Mouse (Mus musculus) forebrain, postnatal 0 days (tissue): ENCODE measurements around the gene Cxcr2. TPM values are rescaled to one million over a fixed set of nuclear protein-coding genes. Genes with fewer than 3 reads are reported as not detected.

Source experiments
- ATAC-seq: fragments of 200-750 bp; cut with Nextera tagmentation; 2 replicates; pipeline ENCODE4 v1.8.0; 2017; ENCODE audit warnings: mild to moderate bottlenecking, moderate library complexity
- DNase-seq: peaks from one replicate; pipeline ENCODE4 v3.0.0-alpha.2; 2015
- H3K27ac ChIP-seq: fragments of 300-500 bp; sonication (generic); 2 replicates; pipeline ENCODE4 v1.5.1; 2014; ENCODE audit warnings: low read depth, mild to moderate bottlenecking, antibody characterized with exemption, low read length, moderate library complexity, mixed read lengths
- H3K27me3 ChIP-seq: fragments of 300-500 bp; sonication (generic); 2 replicates; pipeline ENCODE4 v1.6.1; 2014; ENCODE audit warnings: mild to moderate bottlenecking, low read length, mixed read lengths; ENCODE audit not compliant: insufficient read depth
- H3K36me3 ChIP-seq: fragments of 300-500 bp; sonication (generic); 2 replicates; pipeline ENCODE4 v1.6.1; 2014; ENCODE audit warnings: mild to moderate bottlenecking, moderate library complexity; ENCODE audit not compliant: insufficient read depth
- H3K4me1 ChIP-seq: fragments of 300-500 bp; sonication (generic); 2 replicates; pipeline ENCODE4 v1.6.1; 2014; ENCODE audit warnings: antibody characterized with exemption; ENCODE audit not compliant: insufficient read depth
- H3K4me2 ChIP-seq: fragments of 300-500 bp; sonication (generic); 2 replicates; pipeline ENCODE4 v1.6.1; 2014; ENCODE audit warnings: low read depth, mild to moderate bottlenecking, moderate library complexity
- H3K4me3 ChIP-seq: fragments of 300-500 bp; sonication (generic); 2 replicates; pipeline ENCODE4 v1.5.1; 2014; ENCODE audit warnings: low read depth, low read length, mixed read lengths
- H3K9ac ChIP-seq: fragments of 300-500 bp; sonication (generic); 2 replicates; pipeline ENCODE4 v1.6.1; 2014; ENCODE audit warnings: mild to moderate bottlenecking
- H3K9me3 ChIP-seq: fragments of 300-500 bp; sonication (generic); 2 replicates; pipeline ENCODE4 v1.6.1; 2016; ENCODE audit warnings: low read length
- CTCF ChIP-seq: sonication (generic); IDR thresholded peaks from 2 replicates; pipeline ENCODE4 v1.5.1; 2016; ENCODE audit warnings: antibody characterized with exemption, control low read depth, low read depth
- WGBS: fragments of 180-500 bp; shearing (Covaris S2); extraction: QIAGEN DNeasy Blood & Tissue Kit; methylation state at CpG from one replicate; pipeline ENCODE4 v1.1.7; 2014; 5-methylcytosine and 5-hydroxymethylcytosine counted together
- polyA plus RNA-seq: library from polyadenylated mRNA; unstranded; fragments of >200 nt; fragmentation: Nextera tagmentation; extraction: Ambion mirVana; gene quantifications from 2 replicates; pipeline ENCODE4 v1.2.1, GENCODE M21; 2015
- total RNA-seq: library from RNA; depleted of rRNA; stranded (reverse); fragments of >200 nt; gene quantifications from 2 replicates; pipeline ENCODE4 v1.2.3, GENCODE M21; 2014

The Cxcr2 gene
- total and polyA plus RNA-seq, 2 experiments from 2014 or later, result 0.05 to 0.48 TPM

DNA sequence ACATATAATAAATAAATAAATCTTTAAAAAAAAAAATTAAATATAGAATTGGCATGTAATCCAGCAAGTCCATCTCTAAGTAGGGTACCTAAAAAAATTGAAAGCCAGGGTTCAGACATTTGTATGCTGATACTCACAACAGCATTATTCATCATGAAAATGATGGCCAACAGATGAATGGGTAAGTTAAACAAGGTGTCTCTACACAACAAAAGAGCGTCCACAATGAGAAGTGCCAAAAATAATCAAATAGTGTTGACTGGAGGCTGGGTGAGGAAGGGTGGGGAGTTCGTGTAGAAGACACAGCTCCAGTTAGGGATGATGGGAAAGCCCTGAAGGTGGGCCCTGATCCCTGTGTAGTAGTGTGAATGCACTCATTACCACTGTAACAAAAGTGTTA lies 6.2 kb downstream of the Cxcr2 start:
- no peak overlapping the region for H3K4me3 ChIP-seq
- H3K27ac ChIP-seq, result no peak overlapping the region
- no peaks in the 10 kb centered on the region for H3K27me3 ChIP-seq
- WGBS, result 67% methylated on average over 2 of the region's 2 CpGs
- H3K9me3 ChIP-seq, result no peaks in the 10 kb centered on the region
- ATAC-seq (no peak), DNase-seq (no peak)
- H3K9ac ChIP-seq, result no peak overlapping the region
- no peak for TF ChIP-seq CTCF
- no peaks in the 10 kb centered on the region for H3K36me3 ChIP-seq
- no peak overlapping the region for H3K4me2 ChIP-seq
- H3K4me1 ChIP-seq, result no peaks in the 10 kb centered on the region

GRCm38 (mm10) chr1:74167136-74167535 lies 13.3 kb downstream of the Cxcr2 start:
- H3K4me3 ChIP-seq, result no peak overlapping the region
- no peaks in the 10 kb centered on the region for H3K27me3 ChIP-seq
- H3K27ac ChIP-seq, result no peak overlapping the region
- no peaks in the 10 kb centered on the region for H3K36me3 ChIP-seq
- no peak overlapping the region for H3K9ac ChIP-seq
- DNase-seq (no peak), ATAC-seq (no peak)
- no peaks in the 10 kb centered on the region for H3K9me3 ChIP-seq
- WGBS, result 82% methylated on average over 5 of the region's 5 CpGs
- TF ChIP-seq CTCF, result no peak
- H3K4me2 ChIP-seq, result no peak overlapping the region
- no peaks in the 10 kb centered on the region for H3K4me1 ChIP-seq

DNA sequence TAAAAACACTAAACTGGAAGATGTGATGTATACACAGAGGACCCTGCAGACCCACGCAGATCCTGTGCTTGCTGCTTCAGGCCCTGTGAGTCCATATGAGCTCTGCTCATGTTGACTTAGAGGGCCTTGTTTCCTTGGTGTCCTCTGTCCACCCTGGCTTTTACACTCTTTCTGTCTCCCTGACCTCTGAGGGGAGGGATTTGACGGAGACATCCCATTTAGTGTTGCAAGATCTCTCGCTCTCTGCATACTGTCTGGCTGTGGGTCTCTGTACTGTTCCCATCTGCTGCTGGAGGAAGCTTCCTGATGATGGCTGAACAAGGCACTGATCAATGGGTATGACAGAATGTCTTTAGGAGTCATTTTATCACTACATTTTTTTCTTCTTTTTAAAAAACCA lies 15.9 kb downstream of the Cxcr2 start:
- no peak for TF ChIP-seq CTCF
- H3K27ac ChIP-seq, result no peak overlapping the region
- DNase-seq (no peak), ATAC-seq (no peak)
- H3K9me3 ChIP-seq, result no peaks in the 10 kb centered on the region
- no peak overlapping the region for H3K4me2 ChIP-seq
- no peaks in the 10 kb centered on the region for H3K36me3 ChIP-seq
- no peak overlapping the region for H3K9ac ChIP-seq
- no peak overlapping the region for H3K4me3 ChIP-seq
- 92% methylated on average over 3 of the region's 3 CpGs for WGBS
- no peaks in the 10 kb centered on the region for H3K4me1 ChIP-seq
- H3K27me3 ChIP-seq, result no peaks in the 10 kb centered on the region

GRCm38 (mm10) chr1:74172722-74173121 lies 18.9 kb downstream of the Cxcr2 start:
- Histone ChIP-seq H3K4me3 (no peak overlapping the region), H3K27ac (no peak overlapping the region), H3K4me1 (no peaks in the 10 kb centered on the region), H3K36me3 (no peaks in the 10 kb centered on the region), H3K4me2 (no peak overlapping the region), H3K9ac (no peak overlapping the region), H3K9me3 (no peaks in the 10 kb centered on the region), H3K27me3 (no peaks in the 10 kb centered on the region)
- WGBS, result 84% methylated on average over 3 of the region's 3 CpGs
- DNase-seq (no peak), ATAC-seq (no peak)
- no peak for TF ChIP-seq CTCF

DNA sequence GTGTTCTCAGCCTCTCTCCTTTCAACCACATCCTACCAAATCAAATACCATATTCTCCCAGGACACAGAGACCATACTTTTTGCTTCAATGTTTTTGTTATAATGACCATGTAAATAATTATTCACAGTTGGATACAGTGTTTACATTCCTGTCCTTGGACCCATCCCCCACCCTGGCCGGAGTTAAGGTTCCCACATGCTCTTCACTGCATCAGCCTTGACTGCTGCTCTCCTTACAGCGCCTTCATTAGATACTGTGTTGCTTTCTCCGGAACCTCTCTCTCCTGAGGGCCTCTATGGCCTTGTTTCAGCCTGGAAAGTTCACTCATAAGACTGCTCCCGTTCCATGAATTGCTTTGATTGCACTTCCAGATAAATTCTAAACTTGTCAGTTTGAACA lies 21.9 kb downstream of the Cxcr2 start:
- ATAC-seq, result no peak
- no peaks in the 10 kb centered on the region for H3K36me3 ChIP-seq
- no peak for DNase-seq
- H3K9ac ChIP-seq, result no peak overlapping the region
- no peaks in the 10 kb centered on the region for H3K27me3 ChIP-seq
- H3K4me3 ChIP-seq, result no peak overlapping the region
- no peak for TF ChIP-seq CTCF
- no peaks in the 10 kb centered on the region for H3K4me1 ChIP-seq
- no peak overlapping the region for H3K27ac ChIP-seq
- H3K4me2 ChIP-seq, result no peak overlapping the region
- no peaks in the 10 kb centered on the region for H3K9me3 ChIP-seq
- WGBS, result 89% methylated on average over 4 of the region's 4 CpGs

- no peak for TF ChIP-seq CTCF
- DNase-seq (no peak), ATAC-seq (no peak)
- Histone ChIP-seq H3K36me3 (no peaks in the 10 kb centered on the region), H3K9me3 (no peaks in the 10 kb centered on the region), H3K4me1 (no peaks in the 10 kb centered on the region), H3K9ac (no peak overlapping the region), H3K27ac (no peak overlapping the region), H3K4me2 (no peak overlapping the region), H3K27me3 (no peaks in the 10 kb centered on the region), H3K4me3 (no peak overlapping the region)
- 90% methylated on average over 3 of the region's 3 CpGs for WGBS
These were observed 24.8 kb downstream of the Cxcr2 start for GRCm38 (mm10) chr1:74178618-74179017.

- H3K36me3 ChIP-seq, result no peaks in the 10 kb centered on the region
- DNase-seq (no peak), ATAC-seq (no peak)
- no peak overlapping the region for H3K4me3 ChIP-seq
- H3K27ac ChIP-seq, result no peak overlapping the region
- WGBS, result 64% methylated on average over 9 of the region's 9 CpGs
- H3K9ac ChIP-seq, result no peak overlapping the region
- H3K4me2 ChIP-seq, result no peak overlapping the region
- no peak for TF ChIP-seq CTCF
- H3K9me3 ChIP-seq, result no peaks in the 10 kb centered on the region
- H3K27me3 ChIP-seq, result no peaks in the 10 kb centered on the region
- no peaks in the 10 kb centered on the region for H3K4me1 ChIP-seq
These were observed 26.0 kb downstream of the Cxcr2 start for GRCm38 (mm10) chr1:74179624-74180408.
